Mouse (Mus musculus) liver, adult 2 months (tissue): ENCODE measurements at regions not wholly inside any gene's neighbourhood (a gene's known extent, or its start where the extent isn't known, plus 50 kb on each side); places are given as distances from the start of the nearest gene placed in this dataset.

Source experiments
- DNase-seq: peaks from one replicate; pipeline ENCODE4 v3.0.0-alpha.2; 2011; ENCODE audit warnings: low read depth, low spot score; ENCODE audit errors: extremely low read depth
- H3K27ac ChIP-seq: fragments of 200-500 bp; replicated peaks from 2 replicates; pipeline ENCODE4 v1.5.1; 2012; ENCODE audit warnings: low read depth, mild to moderate bottlenecking, control low read depth, inconsistent platforms, low read length; ENCODE audit not compliant: insufficient read depth
- H3K27me3 ChIP-seq: fragments of 200-500 bp; 2 replicates; pipeline ENCODE4 v1.6.1; 2012; ENCODE audit warnings: mild to moderate bottlenecking, moderate library complexity, low read length, inconsistent platforms; ENCODE audit not compliant: control insufficient read depth, insufficient read depth
- H3K36me3 ChIP-seq: fragments of 200-500 bp; 2 replicates; pipeline ENCODE4 v1.6.1; 2012; ENCODE audit warnings: low read length, inconsistent platforms; ENCODE audit not compliant: control insufficient read depth, insufficient read depth
- H3K4me1 ChIP-seq: fragments of 200-500 bp; 2 replicates; pipeline ENCODE4 v1.6.1; 2011; ENCODE audit warnings: low read length; ENCODE audit not compliant: control insufficient read depth, insufficient read depth
- H3K4me3 ChIP-seq: fragments of 200-500 bp; 2 replicates; pipeline ENCODE4 v1.5.1; 2011; ENCODE audit warnings: low read depth, mild to moderate bottlenecking, control low read depth, low read length, moderate library complexity; ENCODE audit not compliant: insufficient read depth
- H3K79me2 ChIP-seq: fragments of 200-500 bp; 2 replicates; pipeline ENCODE4 v1.6.1; 2012; ENCODE audit warnings: inconsistent platforms, mild to moderate bottlenecking, low read length, moderate library complexity; ENCODE audit not compliant: control insufficient read depth, insufficient read depth
- H3K9ac ChIP-seq: fragments of 200-500 bp; 2 replicates; pipeline ENCODE4 v1.6.1; 2012; ENCODE audit warnings: low read depth, mild to moderate bottlenecking, control low read depth, inconsistent platforms, low read length
- CTCF ChIP-seq: fragments of 200-500 bp; IDR thresholded peaks from 2 replicates; pipeline ENCODE4 v1.5.1; 2011; ENCODE audit warnings: low read depth, low read length, control low read depth
- POLR2A ChIP-seq: fragments of 200-500 bp; IDR thresholded peaks from 2 replicates; pipeline ENCODE4 v1.6.1; 2011; ENCODE audit warnings: low read length, control low read depth; ENCODE audit not compliant: insufficient read depth; ENCODE audit errors: extremely low read depth
- WGBS: fragments of 180-500 bp; shearing (Covaris S2); methylation state at CpG from one replicate; pipeline ENCODE4 v1.1.7; 2018; 5-methylcytosine and 5-hydroxymethylcytosine counted together

DNA sequence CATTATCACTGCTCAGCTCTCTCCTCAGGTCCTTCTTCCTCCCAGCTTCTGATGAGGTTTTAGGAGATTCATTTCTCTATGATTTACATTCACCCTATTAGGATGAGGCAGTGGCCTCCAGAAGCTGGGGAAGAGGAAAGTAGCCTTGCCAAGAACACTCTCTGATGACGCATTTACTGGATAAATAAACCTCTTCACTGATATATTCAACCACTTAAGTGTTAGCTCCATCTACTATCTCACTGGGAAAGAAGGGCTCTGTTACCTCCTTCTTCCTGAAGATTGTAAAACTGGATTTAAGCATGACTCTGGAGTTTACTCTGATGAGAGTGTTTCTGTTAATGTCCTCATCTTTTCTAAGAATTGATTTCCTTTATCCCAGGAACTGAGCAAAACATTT, 338.2 kb upstream of the Arrdc3 start:
- no peaks in the 10 kb centered on the region for H3K79me2 ChIP-seq
- H3K4me3 ChIP-seq: no peak overlapping the region
- no peaks in the 10 kb centered on the region for H3K4me1 ChIP-seq
- WGBS: 63% methylated on average over 1 of the region's 1 CpGs
- no peak for DNase-seq
- H3K27ac ChIP-seq: no peak overlapping the region
- no peak for TF ChIP-seq CTCF
- H3K36me3 ChIP-seq: no peaks in the 10 kb centered on the region
- H3K27me3 ChIP-seq: no peaks in the 10 kb centered on the region
- H3K9ac ChIP-seq: no peak overlapping the region

- H3K27me3 ChIP-seq: no peaks in the 10 kb centered on the region
- no peaks in the 10 kb centered on the region for H3K36me3 ChIP-seq
- H3K9ac ChIP-seq: no peak overlapping the region
- no peak for DNase-seq
- TF ChIP-seq POLR2A: no peak
- no peak for TF ChIP-seq CTCF
- H3K79me2 ChIP-seq: no peaks in the 10 kb centered on the region
- no peaks in the 10 kb centered on the region for H3K4me1 ChIP-seq
- H3K4me3 ChIP-seq: no peak overlapping the region
- H3K27ac ChIP-seq: no peak overlapping the region
These were observed 326.0 kb upstream of the Arrdc3 start for GRCm38 (mm10) chr13:80557156-80557555.
